Mouse (Mus musculus) lung, embryonic 16.5 days (tissue): ENCODE measurements around the gene Iqcj. TPM values are rescaled to one million over a fixed set of nuclear protein-coding genes. Genes with fewer than 3 reads are reported as not detected.

Experiments
- ATAC-seq: fragments of 200-750 bp; cut with Nextera tagmentation; 2 replicates; pipeline ENCODE4 v1.8.0; 2017; ENCODE audit warnings: low read depth, mild to moderate bottlenecking, moderate library complexity
- H3K27ac ChIP-seq: fragments of 300-500 bp; sonication (generic); 2 replicates; pipeline ENCODE4 v1.5.1; 2014; ENCODE audit warnings: mild to moderate bottlenecking, control low read depth, low read length
- H3K27me3 ChIP-seq: fragments of 300-500 bp; sonication (generic); 2 replicates; pipeline ENCODE4 v1.6.1; 2014; ENCODE audit warnings: low read depth, low read length, mixed read lengths; ENCODE audit not compliant: control insufficient read depth, insufficient read depth
- H3K36me3 ChIP-seq: fragments of 300-500 bp; sonication (generic); 2 replicates; pipeline ENCODE4 v1.6.1; 2014; ENCODE audit warnings: low read length; ENCODE audit not compliant: control insufficient read depth, insufficient read depth
- H3K4me1 ChIP-seq: fragments of 300-500 bp; sonication (generic); replicated peaks from 2 replicates; pipeline ENCODE4 v1.6.1; 2014; ENCODE audit warnings: low read length, mixed read lengths; ENCODE audit not compliant: control insufficient read depth, insufficient read depth
- H3K4me2 ChIP-seq: fragments of 300-500 bp; sonication (generic); 2 replicates; pipeline ENCODE4 v1.6.1; 2014; ENCODE audit warnings: low read depth, low read length, control low read depth
- H3K4me3 ChIP-seq: fragments of 300-500 bp; sonication (generic); 2 replicates; pipeline ENCODE4 v1.5.1; 2014; ENCODE audit warnings: mild to moderate bottlenecking, low read length, control low read depth
- H3K9ac ChIP-seq: fragments of 300-500 bp; sonication (generic); 2 replicates; pipeline ENCODE4 v1.6.1; 2014; ENCODE audit warnings: low read length, control low read depth
- H3K9me3 ChIP-seq: fragments of 300-500 bp; sonication (generic); 2 replicates; pipeline ENCODE4 v1.6.1; 2016; ENCODE audit warnings: low read length; ENCODE audit not compliant: control insufficient read depth
- WGBS: fragments of 180-500 bp; shearing (Covaris S2); extraction: QIAGEN DNeasy Blood & Tissue Kit; methylation state at CpG from one replicate; pipeline ENCODE4 v1.1.7; 2014; 5-methylcytosine and 5-hydroxymethylcytosine counted together
- polyA plus RNA-seq: library from polyadenylated mRNA; unstranded; fragments of >200 nt; fragmentation: Nextera tagmentation; extraction: Ambion mirVana; gene quantifications from 2 replicates; pipeline ENCODE4 v1.2.1, GENCODE M21; 2015

The Iqcj gene
- polyA plus RNA-seq, 1 experiment from 2014 or later: not detected

DNA sequence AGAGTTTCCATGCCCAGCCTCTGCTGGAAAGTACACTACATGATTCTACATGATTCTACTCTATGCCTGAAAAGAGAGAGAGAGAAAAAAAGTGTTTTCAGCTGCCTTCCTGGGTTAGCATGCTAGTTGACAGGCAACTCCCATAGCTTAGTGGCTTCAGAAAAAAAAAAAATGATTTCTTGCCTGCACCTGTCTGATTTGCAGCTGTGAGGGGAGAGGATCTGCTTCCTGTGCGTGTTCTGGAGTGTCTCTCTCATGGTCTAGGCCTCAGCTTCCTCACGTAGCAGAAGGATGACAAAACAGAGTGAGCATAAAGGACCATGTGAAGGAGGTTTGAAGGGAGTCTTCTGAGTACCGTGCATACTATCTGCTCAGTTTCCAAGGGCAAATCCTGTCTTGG is 39.9 kb downstream of the Iqcj start:
- Histone ChIP-seq H3K27me3 (no peaks in the 10 kb centered on the region), H3K4me1 (no peaks in the 10 kb centered on the region), H3K27ac (no peak overlapping the region), H3K4me3 (no peak overlapping the region), H3K9ac (no peak overlapping the region), H3K36me3 (no peaks in the 10 kb centered on the region), H3K9me3 (no peaks in the 10 kb centered on the region), H3K4me2 (no peak overlapping the region)
- no peak for ATAC-seq
- 65% methylated on average over 3 of the region's 3 CpGs for WGBS

DNA sequence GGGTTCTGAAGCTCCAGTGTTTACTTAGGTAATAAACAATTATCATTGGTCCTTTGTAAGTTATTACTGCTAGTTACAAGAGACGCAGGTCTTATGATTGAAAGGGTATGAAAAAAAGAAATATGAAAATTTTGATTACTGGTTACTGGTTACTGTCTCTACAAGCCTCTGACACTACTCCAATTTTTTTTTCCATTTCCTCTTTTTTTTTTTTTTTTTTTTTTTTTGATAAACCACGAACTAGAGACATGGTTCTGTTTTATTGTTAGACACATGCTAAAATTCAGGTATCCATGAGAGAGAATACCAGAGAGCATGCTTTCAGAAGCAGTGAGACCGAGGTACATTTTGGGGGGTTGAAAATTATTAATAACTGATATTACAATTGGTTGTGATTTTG is 43.8 kb downstream of the Iqcj start:
- H3K9me3 ChIP-seq: no peaks in the 10 kb centered on the region
- WGBS: 47% methylated on average over 3 of the region's 3 CpGs
- no peak overlapping the region for H3K4me3 ChIP-seq
- no peak overlapping the region for H3K4me2 ChIP-seq
- no peaks in the 10 kb centered on the region for H3K27me3 ChIP-seq
- no peak overlapping the region for H3K9ac ChIP-seq
- ATAC-seq: no peak
- H3K27ac ChIP-seq: no peak overlapping the region
- H3K4me1 ChIP-seq: no peaks in the 10 kb centered on the region
- no peaks in the 10 kb centered on the region for H3K36me3 ChIP-seq

DNA sequence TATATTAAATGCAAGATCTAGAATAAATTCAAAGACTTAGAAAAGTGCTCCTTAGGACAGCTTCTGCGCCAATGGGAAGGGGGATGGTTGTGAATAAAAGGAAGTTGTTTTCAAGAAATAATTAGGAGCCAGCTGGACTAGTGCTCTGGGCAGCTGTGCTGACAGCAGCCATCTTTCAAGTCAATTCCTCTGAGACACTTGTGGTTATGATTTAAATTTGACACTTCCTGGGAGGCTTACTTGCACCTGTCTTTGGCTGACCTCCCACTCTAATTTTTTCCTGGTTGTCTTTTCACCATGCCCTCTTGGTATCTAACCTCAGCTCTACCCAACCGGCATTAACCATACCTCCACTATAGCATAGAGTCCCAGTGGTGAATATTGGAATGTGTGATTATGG is 55.0 kb downstream of the Iqcj start:
- Histone ChIP-seq H3K4me2 (no peak overlapping the region), H3K9me3 (no peaks in the 10 kb centered on the region), H3K4me3 (no peak overlapping the region), H3K27me3 (no peaks in the 10 kb centered on the region), H3K9ac (no peak overlapping the region), H3K36me3 (no peaks in the 10 kb centered on the region), H3K27ac (no peak overlapping the region), H3K4me1 (no peaks in the 10 kb centered on the region)
- WGBS: 74% methylated on average over 2 of the region's 2 CpGs
- ATAC-seq: no peak

DNA sequence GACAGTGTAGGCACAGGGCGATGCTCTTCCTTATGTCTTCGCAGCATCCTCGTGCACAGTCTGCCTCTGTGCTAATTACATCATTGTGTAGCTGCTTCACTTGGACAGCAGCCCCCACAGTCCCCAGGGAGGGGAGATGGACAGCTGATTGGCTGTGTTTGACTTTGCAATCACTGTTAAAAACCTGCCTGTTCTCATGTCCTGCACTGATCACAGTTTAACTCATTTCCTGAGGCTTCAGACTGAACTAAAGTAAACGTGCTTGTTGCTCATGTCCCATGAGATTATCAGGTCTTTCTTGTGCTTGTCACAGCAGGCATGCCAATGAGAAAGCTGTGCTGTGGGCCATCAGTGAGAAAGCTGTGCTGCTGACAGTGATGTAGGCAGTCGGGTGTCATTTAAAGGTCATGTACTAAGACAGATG is 60.5 kb downstream of the Iqcj start:
- no peak overlapping the region for H3K4me2 ChIP-seq
- WGBS: 43% methylated on average over 5 of the region's 5 CpGs

DNA sequence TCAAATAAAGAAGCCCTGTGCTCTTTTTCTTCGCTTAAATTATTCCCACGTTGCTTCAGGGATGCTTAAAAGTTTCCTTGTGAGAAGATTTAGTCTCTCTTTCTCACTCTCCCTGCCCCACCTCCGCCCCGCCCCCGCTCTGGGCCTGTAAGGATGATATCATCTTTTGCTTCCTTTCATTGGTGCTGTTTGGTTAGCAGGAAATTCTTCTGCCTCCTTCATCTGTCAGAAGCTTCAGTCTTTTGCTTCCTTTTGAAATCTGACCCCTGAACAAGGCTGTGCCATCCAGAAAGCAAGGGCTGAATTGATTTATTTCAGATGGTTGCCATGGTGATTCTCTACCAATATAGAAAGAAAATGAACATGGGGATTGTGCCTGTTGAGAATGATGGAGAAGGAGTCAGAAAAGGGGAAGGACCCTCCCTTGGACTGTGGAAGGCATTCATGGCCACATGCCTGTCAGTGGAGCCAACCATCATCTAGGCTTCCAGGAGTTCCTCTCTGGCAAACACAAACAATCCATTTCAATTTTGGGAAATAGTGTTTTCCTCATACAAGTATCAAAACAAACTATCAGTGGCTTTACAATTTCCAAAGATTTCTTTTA is 62.5 kb downstream of the Iqcj start:
- no peaks in the 10 kb centered on the region for H3K36me3 ChIP-seq
- no peaks in the 10 kb centered on the region for H3K4me1 ChIP-seq
- 27% methylated on average over 5 of the region's 5 CpGs for WGBS
- no peak for ATAC-seq
- H3K9me3 ChIP-seq: no peaks in the 10 kb centered on the region
- no peak overlapping the region for H3K4me2 ChIP-seq
- H3K4me3 ChIP-seq: no peak overlapping the region
- H3K27me3 ChIP-seq: no peaks in the 10 kb centered on the region
- H3K9ac ChIP-seq: no peak overlapping the region
- H3K27ac ChIP-seq: no peak overlapping the region

More for the DNA sequence above, 60.5 kb downstream of the Iqcj start:
- Histone ChIP-seq H3K9me3 (no peaks in the 10 kb centered on the region), H3K4me3 (no peak overlapping the region), H3K9ac (no peak overlapping the region), H3K4me1 (no peaks in the 10 kb centered on the region), H3K27ac (no peak overlapping the region), H3K36me3 (no peaks in the 10 kb centered on the region), H3K27me3 (no peaks in the 10 kb centered on the region)
- no peak for ATAC-seq

DNA sequence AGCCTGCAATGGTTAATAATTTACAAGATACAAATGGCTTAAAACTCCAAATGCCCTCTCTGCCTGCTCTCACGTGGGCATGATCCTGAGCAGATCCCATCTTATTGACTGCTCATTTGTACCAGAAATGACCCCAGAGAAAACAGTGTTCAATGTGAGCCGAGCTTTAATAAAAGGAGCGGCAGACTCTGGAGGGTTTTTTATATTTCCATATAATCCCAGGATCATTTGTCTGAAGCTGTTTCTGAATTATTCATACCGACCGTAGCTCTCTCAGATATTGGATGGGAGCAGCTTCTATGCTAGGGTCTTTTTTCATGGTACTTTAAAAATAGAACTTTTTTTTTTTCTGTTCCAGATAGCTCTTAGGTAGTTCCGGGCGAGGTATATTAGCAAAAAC is 67.7 kb downstream of the Iqcj start:
- 59% methylated on average over 7 of the region's 7 CpGs for WGBS
- no peak for ATAC-seq

DNA sequence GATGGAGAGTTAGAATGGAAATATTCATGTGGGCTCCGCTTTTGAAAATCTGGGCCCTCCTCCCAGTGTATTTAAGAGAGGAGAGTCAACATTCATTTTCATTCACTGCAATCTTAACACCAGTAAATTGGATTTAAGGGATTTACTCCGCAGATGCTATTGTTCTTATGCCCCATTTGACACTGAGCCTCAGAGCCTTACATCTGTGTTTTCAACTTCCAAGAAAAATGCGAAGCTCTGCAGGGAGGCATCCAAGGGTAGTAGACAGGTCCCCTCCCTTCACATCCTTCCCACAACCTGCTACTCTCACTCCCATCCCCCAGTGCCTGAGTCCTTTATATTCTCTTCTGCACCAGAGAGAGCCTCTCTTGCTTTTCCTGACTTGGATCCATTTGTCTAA is 68.1 kb downstream of the Iqcj start:
- H3K4me3 ChIP-seq: no peak overlapping the region
- no peaks in the 10 kb centered on the region for H3K9me3 ChIP-seq
- no peaks in the 10 kb centered on the region for H3K4me1 ChIP-seq
- H3K27me3 ChIP-seq: no peaks in the 10 kb centered on the region
- H3K36me3 ChIP-seq: no peaks in the 10 kb centered on the region
- WGBS: 42% methylated on average over 3 of the region's 3 CpGs
- ATAC-seq: no peak
- no peak overlapping the region for H3K9ac ChIP-seq
- H3K27ac ChIP-seq: no peak overlapping the region
- no peak overlapping the region for H3K4me2 ChIP-seq

More for the DNA sequence above, 67.7 kb downstream of the Iqcj start:
- Histone ChIP-seq H3K36me3 (no peaks in the 10 kb centered on the region), H3K27ac (no peak overlapping the region), H3K9ac (no peak overlapping the region), H3K9me3 (no peaks in the 10 kb centered on the region), H3K4me3 (no peak overlapping the region), H3K4me2 (no peak overlapping the region), H3K27me3 (no peaks in the 10 kb centered on the region), H3K4me1 (no peaks in the 10 kb centered on the region)

DNA sequence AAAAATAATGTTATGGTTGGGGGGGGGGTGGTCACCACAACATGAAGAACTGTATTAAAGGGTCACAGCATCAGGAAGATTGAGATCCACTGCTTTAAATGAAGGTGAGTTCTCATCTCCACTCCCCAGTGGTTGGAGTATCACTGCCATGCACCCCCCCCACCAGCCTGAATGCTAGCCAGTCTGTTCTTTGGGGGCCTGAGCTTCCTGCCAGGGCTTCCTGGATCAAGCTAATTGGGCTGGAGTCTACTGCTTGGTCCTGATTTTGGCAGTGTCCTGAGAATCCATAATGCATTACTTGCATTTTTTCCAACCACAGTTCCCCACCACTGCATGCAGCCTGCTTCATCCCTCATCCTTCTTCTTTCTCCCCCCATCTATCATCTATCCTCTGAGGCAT is 68.7 kb downstream of the Iqcj start:
- no peaks in the 10 kb centered on the region for H3K4me1 ChIP-seq
- no peaks in the 10 kb centered on the region for H3K27me3 ChIP-seq
- H3K9ac ChIP-seq: no peak overlapping the region
- no peak overlapping the region for H3K4me2 ChIP-seq
- H3K36me3 ChIP-seq: no peaks in the 10 kb centered on the region
- no peak for ATAC-seq
- H3K9me3 ChIP-seq: no peaks in the 10 kb centered on the region
- no peak overlapping the region for H3K27ac ChIP-seq
- H3K4me3 ChIP-seq: no peak overlapping the region

DNA sequence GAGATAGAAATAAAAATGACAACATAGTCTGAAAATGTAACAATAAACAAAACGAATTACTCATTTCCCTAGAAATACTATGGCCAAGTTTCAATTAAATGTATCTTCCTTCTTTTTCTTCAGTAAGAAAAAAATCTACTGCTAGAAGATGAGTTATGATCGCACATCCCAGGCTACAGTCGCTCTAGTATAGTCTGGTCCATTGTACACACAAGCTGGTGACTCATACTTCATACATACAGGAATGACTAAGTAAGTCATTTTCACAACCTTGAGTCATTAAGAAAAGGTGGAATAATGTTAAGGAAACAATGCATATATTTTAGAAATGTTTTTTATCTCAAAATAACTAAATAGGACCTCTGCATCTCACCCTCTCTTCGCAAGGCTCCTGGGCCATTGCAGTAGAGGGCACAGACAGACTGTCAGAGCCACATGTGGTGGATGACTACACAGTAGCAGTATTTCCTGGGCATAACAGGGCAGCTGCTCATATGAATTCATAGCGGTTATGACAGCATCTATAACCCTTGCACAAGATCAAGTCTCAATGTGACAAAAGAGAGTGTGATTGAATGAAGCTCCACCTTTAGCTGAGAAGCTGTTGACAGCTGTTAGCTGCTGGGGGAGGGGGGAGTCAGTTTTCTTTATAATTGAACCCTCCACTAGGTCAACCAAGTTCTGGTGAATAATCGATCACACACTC is 70.1 kb downstream of the Iqcj start:
- ATAC-seq: no peak
- 82% methylated on average over 6 of the region's 6 CpGs for WGBS
- Histone ChIP-seq H3K4me3 (no peak overlapping the region), H3K36me3 (no peaks in the 10 kb centered on the region), H3K27ac (no peak overlapping the region), H3K4me1 (no peaks in the 10 kb centered on the region), H3K4me2 (no peak overlapping the region), H3K9me3 (no peaks in the 10 kb centered on the region), H3K9ac (no peak overlapping the region), H3K27me3 (no peaks in the 10 kb centered on the region)
